Mouse (Mus musculus): ENCODE measurements around the gene Ece1.

GRCm38 (mm10) chr4:137855741-137856341, 6.2 kb upstream of the Ece1 start:
- TF ChIP-seq CTCF (IDR thresholded peaks at IDR 0.05; ENCODE audit: low read depth, low read length) (no peak), GATA1 (IDR thresholded peaks at IDR 0.05; ENCODE audit: borderline replicate concordance, low read length) (no peak), POLR2AphosphoS5 (IDR thresholded peaks at IDR 0.05; ENCODE audit: insufficient replicate concordance, low read depth, low read length) (no peak)

Measured in G1E (cell line).